Mouse (Mus musculus): Measurements from ENCODE around the gene Gsap. TPM values are rescaled to one million over a fixed set of nuclear protein-coding genes. Genes with fewer than 3 reads are reported as not detected.

Gene Gsap
- total RNA-seq, 2 experiments from 2014 or later: 4.7 to 4.9 TPM

Other genes with a start within 250 kb of the Gsap start
- 10 to 100 TPM; 14.2 to 16.3 TPM for gene Rsbn1l, start 229.9 kb upstream of the Gsap start, total RNA-seq (2021)
- 10 to 100 TPM; 38.5 to 42.9 TPM for gene Ptpn12, start 130.3 kb upstream of the Gsap start, total RNA-seq (2021)
- gene Fgl2, start 186.4 kb downstream of the Gsap start, total RNA-seq (2021): 10 to 100 TPM; 34.2 to 38.5 TPM
- 1 to 10 TPM; 2.8 to 3.8 TPM for gene Ccdc146, start 238.4 kb downstream of the Gsap start, total RNA-seq (2021)
- 10 to 100 TPM; 11.5 to 12.9 TPM for gene Fam185a, start 238.7 kb downstream of the Gsap start, total RNA-seq (2021)

Data from heart, postnatal 14 days (tissue).